Mouse (Mus musculus) CH12.LX (cell line): Measurements from ENCODE around the gene St6gal1. TPM values are rescaled to one million over a fixed set of nuclear protein-coding genes. Genes with fewer than 3 reads are reported as not detected.

Source experiments
- DNase-seq: peaks from one replicate; pipeline ENCODE4 v3.0.0-alpha.2; 2013; ENCODE audit errors: extremely low read depth
- H3K27ac ChIP-seq: 2 replicates; pipeline ENCODE4 v1.5.1; 2012; ENCODE audit warnings: low read depth, mild to moderate bottlenecking, control low read depth, moderate library complexity; ENCODE audit not compliant: insufficient read depth
- H3K27me3 ChIP-seq: replicated peaks from 2 replicates; pipeline ENCODE3; 2012; ENCODE audit warnings: inconsistent platforms
- H3K36me3 ChIP-seq, 2 experiments: replicated peaks in 1 of 2; 2 replicates each; pipeline versions ENCODE3 to v1.6.1; 2012; ENCODE audit warnings: inconsistent platforms in 1 of 2, low read length in 1 of 2, mild to moderate bottlenecking in 1 of 2, mixed read lengths in 1 of 2, moderate library complexity in 1 of 2; ENCODE audit not compliant: control insufficient read depth in 1 of 2, insufficient read depth in 1 of 2
- H3K4me1 ChIP-seq, 2 experiments: 2 replicates each; pipeline ENCODE4 v1.6.1; 2012; ENCODE audit warnings: inconsistent platforms in 1 of 2, moderate library complexity in 1 of 2; ENCODE audit not compliant: insufficient read depth in 2 of 2, control insufficient read depth in 1 of 2
- H3K4me2 ChIP-seq: 2 replicates; pipeline ENCODE4 v1.6.1; 2012; ENCODE audit warnings: low read depth, mild to moderate bottlenecking, control low read depth; ENCODE audit not compliant: poor library complexity, insufficient read depth, severe bottlenecking
- H3K4me3 ChIP-seq, 3 experiments: fragments of 150-350 bp in 1 of 3; sonication (generic) in 1 of 3; replicated peaks in 1 of 3; 2 replicates each; pipeline versions ENCODE3 to v1.5.1; 2011 to 2012; ENCODE audit warnings: low read depth in 2 of 3, low read length in 2 of 3, mild to moderate bottlenecking in 2 of 3, moderate library complexity in 2 of 3, control low read depth in 1 of 3, improper control_type of control experiment in 1 of 3, inconsistent platforms in 1 of 3, mixed read lengths in 1 of 3; ENCODE audit not compliant: poor library complexity in 1 of 3
- H3K79me2 ChIP-seq: replicated peaks from 2 replicates; pipeline ENCODE4 v1.6.1; 2012; ENCODE audit warnings: mild to moderate bottlenecking, moderate library complexity; ENCODE audit not compliant: control insufficient read depth, poor library complexity, insufficient read depth, severe bottlenecking; ENCODE audit errors: extremely low read depth
- H3K9ac ChIP-seq: 2 replicates; pipeline ENCODE4 v1.6.1; 2012; ENCODE audit warnings: low read depth, mild to moderate bottlenecking, control low read depth, moderate library complexity; ENCODE audit not compliant: insufficient read depth
- H3K9me3 ChIP-seq: replicated peaks from 2 replicates; pipeline ENCODE3; 2012; ENCODE audit warnings: low read length, inconsistent platforms, mixed read lengths
- CHD1 ChIP-seq: IDR thresholded peaks from 2 replicates; pipeline ENCODE4 v1.6.1; 2012; ENCODE audit warnings: low read depth, low read length, improper control_type of control experiment, inconsistent platforms
- E2F4 ChIP-seq: IDR thresholded peaks from 2 replicates; pipeline ENCODE4 v1.6.1; 2011; ENCODE audit warnings: low read depth, low read length, improper control_type of control experiment; ENCODE audit not compliant: insufficient replicate concordance
- EP300 ChIP-seq: IDR thresholded peaks from 2 replicates; pipeline ENCODE4 v1.6.1; 2011; ENCODE audit warnings: low read length, improper control_type of control experiment
- HCFC1 ChIP-seq: IDR thresholded peaks from 2 replicates; pipeline ENCODE4 v1.6.1; 2012; ENCODE audit warnings: low read depth, mild to moderate bottlenecking, inconsistent platforms, low read length, improper control_type of control experiment
- JUN ChIP-seq: IDR thresholded peaks from 2 replicates; pipeline ENCODE4 v1.6.1; 2011; ENCODE audit warnings: low read depth, mild to moderate bottlenecking, low read length, improper control_type of control experiment, moderate library complexity; ENCODE audit not compliant: insufficient read depth
- JUND ChIP-seq: conservative IDR thresholded peaks from 2 replicates; pipeline ENCODE4 v1.6.1; 2011; ENCODE audit warnings: low read depth, low read length, improper control_type of control experiment
- MAFK ChIP-seq: IDR thresholded peaks from 2 replicates; pipeline ENCODE4 v1.6.1; 2011; ENCODE audit warnings: low read length, improper control_type of control experiment; ENCODE audit not compliant: insufficient replicate concordance
- MAX ChIP-seq: IDR thresholded peaks from 2 replicates; pipeline ENCODE4 v1.6.1; 2011; ENCODE audit warnings: low read length, improper control_type of control experiment
- MAZ ChIP-seq: IDR thresholded peaks from 2 replicates; pipeline ENCODE4 v1.6.1; 2012; ENCODE audit warnings: low read depth, mild to moderate bottlenecking, inconsistent platforms, low read length, improper control_type of control experiment, moderate library complexity
- MXI1 ChIP-seq: IDR thresholded peaks from 2 replicates; pipeline ENCODE4 v1.6.1; 2011; ENCODE audit warnings: mild to moderate bottlenecking, low read depth, low read length, improper control_type of control experiment
- NELFE ChIP-seq: IDR thresholded peaks from 2 replicates; pipeline ENCODE4 v1.6.1; 2011; ENCODE audit warnings: low read depth, low read length, improper control_type of control experiment
- NRF1 ChIP-seq: IDR thresholded peaks from 2 replicates; pipeline ENCODE4 v1.6.1; 2014; ENCODE audit warnings: low read depth, mild to moderate bottlenecking, inconsistent platforms, low read length, improper control_type of control experiment, moderate library complexity
- POLR2AphosphoS2 ChIP-seq: IDR thresholded peaks from 2 replicates; pipeline ENCODE4 v1.6.1; 2011; ENCODE audit warnings: low read depth, low read length, improper control_type of control experiment
- RAD21 ChIP-seq: IDR thresholded peaks from 2 replicates; pipeline ENCODE4 v1.6.1; 2011; ENCODE audit warnings: low read depth, mild to moderate bottlenecking, low read length, improper control_type of control experiment, moderate library complexity
- RCOR1 ChIP-seq: conservative IDR thresholded peaks from 2 replicates; pipeline ENCODE4 v1.6.1; 2012; ENCODE audit warnings: low read depth, mild to moderate bottlenecking, inconsistent platforms, low read length, improper control_type of control experiment
- SIN3A ChIP-seq: IDR thresholded peaks from 2 replicates; pipeline ENCODE4 v1.6.1; 2012; ENCODE audit warnings: low read length, improper control_type of control experiment, inconsistent platforms
- SMC3 ChIP-seq: IDR thresholded peaks from 2 replicates; pipeline ENCODE4 v1.6.1; 2011; ENCODE audit warnings: low read depth, low read length, improper control_type of control experiment
- TCF12 ChIP-seq: IDR thresholded peaks from 2 replicates; pipeline ENCODE4 v1.6.1; 2014; ENCODE audit warnings: low read depth, mild to moderate bottlenecking, inconsistent platforms, low read length, improper control_type of control experiment
- UBTF ChIP-seq: IDR thresholded peaks from 2 replicates; pipeline ENCODE4 v1.6.1; 2012; ENCODE audit warnings: low read depth, mild to moderate bottlenecking, inconsistent platforms, low read length, improper control_type of control experiment, moderate library complexity
- ZKSCAN1 ChIP-seq: IDR thresholded peaks from 2 replicates; pipeline ENCODE4 v1.6.1; 2012; ENCODE audit warnings: low read depth, inconsistent platforms, low read length, improper control_type of control experiment, borderline replicate concordance
- ZMIZ1 ChIP-seq: IDR thresholded peaks from 2 replicates; pipeline ENCODE4 v1.6.1; 2012; ENCODE audit warnings: low read depth, mild to moderate bottlenecking, inconsistent platforms, low read length, improper control_type of control experiment
- dilution Hi-C: fragments of 300-500 bp; cut with MboI; formaldehyde crosslinking; loops from 2 replicates; pipeline ENCODE4 v1.14.3; 2020; ENCODE audit warnings: low sequenced_read_pairs; ENCODE audit not compliant: extremely low pct_unique_long_range_greater_than_20kb, extremely low pct_ligation_motif_present
- in situ Hi-C: fragments of 300-500 bp; cut with MboI; formaldehyde crosslinking; loops from 3 replicates; pipeline ENCODE4 v1.14.3; 2019; ENCODE audit warnings: low sequenced_read_pairs, low pct_ligation_motif_present, low pct_unique_long_range_greater_than_20kb, mixed read lengths
- polyA plus RNA-seq: library from polyadenylated mRNA; unstranded; fragments of >175 nt; gene quantifications from 2 replicates; pipeline ENCODE4 v1.2.1, GENCODE M21; 2012; ENCODE audit warnings: low read depth; ENCODE audit not compliant: insufficient read length
- total RNA-seq, 2 experiments: library from RNA; depleted of rRNA; stranded (reverse); fragments of 300-350 nt in 1 of 2; fragments of >200 nt in 1 of 2; gene quantifications; 2 replicates each; pipeline ENCODE4 v1.2.3; 2012 to 2014

Gene St6gal1
- total and polyA plus RNA-seq, 3 experiments: 64.5 to 168 (median 67.8) TPM

DNA sequence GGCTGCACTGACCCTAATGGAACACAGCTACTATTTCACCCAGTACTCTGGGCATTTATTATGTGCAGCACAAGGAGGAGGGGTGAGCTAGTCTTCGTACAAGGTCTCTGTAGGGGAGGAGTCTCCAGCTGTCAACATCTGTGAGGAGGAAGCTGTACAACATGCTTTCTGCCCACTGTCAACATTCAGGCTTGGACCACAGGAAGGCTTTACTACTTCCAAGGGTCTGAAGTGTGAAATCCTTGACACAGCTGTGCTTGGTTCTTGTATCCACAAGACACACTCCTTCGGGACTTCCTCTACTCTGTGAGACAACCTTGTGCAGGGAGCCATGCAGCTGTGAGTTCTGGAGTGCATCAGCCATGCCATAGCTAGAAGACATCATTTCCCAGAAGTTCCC, 147.8 kb downstream of the St6gal1 start:
- in situ Hi-C loops: no loop called here
- peaks cover 7 to 24% of the 10 kb centered on the region in 2 experiments for H3K4me1 ChIP-seq
- TF ChIP-seq MAX: no peak
- no peak for TF ChIP-seq SIN3A
- no peak for TF ChIP-seq NELFE
- no peak for TF ChIP-seq RCOR1
- TF ChIP-seq POLR2AphosphoS2: no peak
- no peak for TF ChIP-seq CHD1
- no peak for TF ChIP-seq HCFC1
- TF ChIP-seq MXI1: no peak
- no peak for TF ChIP-seq EP300
- TF ChIP-seq TCF12: no peak
- TF ChIP-seq ZMIZ1: no peak
- TF ChIP-seq JUND: no peak
- no peak for TF ChIP-seq JUN
- TF ChIP-seq MAZ: no peak
- TF ChIP-seq E2F4: no peak
- TF ChIP-seq NRF1: no peak
- no peak for TF ChIP-seq RAD21
- no peak for TF ChIP-seq ZKSCAN1
- DNase-seq: no peak
- no peak overlapping the region for H3K4me2 ChIP-seq
- no peaks in the 10 kb centered on the region for H3K27me3 ChIP-seq
- H3K27ac ChIP-seq: no peak overlapping the region
- H3K9ac ChIP-seq: no peak overlapping the region
- dilution Hi-C loops: no loop called here
- H3K4me3 ChIP-seq: no peak overlapping the region
- H3K9me3 ChIP-seq: no peaks in the 10 kb centered on the region
- H3K79me2 ChIP-seq: no peaks in the 10 kb centered on the region
- H3K36me3 ChIP-seq: no peaks in the 10 kb centered on the region

- no peaks in the 10 kb centered on the region for H3K9me3 ChIP-seq
- H3K27ac ChIP-seq: no peak overlapping the region
- H3K9ac ChIP-seq: no peak overlapping the region
- H3K4me1 ChIP-seq: peaks cover 11 to 24% of the 10 kb centered on the region in 2 experiments
- no peak overlapping the region for H3K4me3 ChIP-seq
- TF ChIP-seq MAX (no peak), MAFK (peak; percentile 94), SMC3 (no peak), UBTF (no peak)
- TF ChIP-seq, all 38 proteins: peak for 1
- no peak for DNase-seq
- in situ Hi-C loops (no loop called here), dilution Hi-C loops (no loop called here)
- Histone ChIP-seq H3K27me3 (no peaks in the 10 kb centered on the region), H3K79me2 (no peaks in the 10 kb centered on the region), H3K4me2 (no peak overlapping the region), H3K36me3 (no peaks in the 10 kb centered on the region)
Measured at GRCm38 (mm10) chr16:23374068-23374467, 149.5 kb downstream of the St6gal1 start.
